Mouse (Mus musculus): ENCODE measurements around the gene Rrm2. TPM values are rescaled to one million over a fixed set of nuclear protein-coding genes. Genes with fewer than 3 reads are reported as not detected.

Rrm2 gene
- total and polyA plus RNA-seq, 3 experiments = 88.2 to 158 (median 127) TPM

DNA sequence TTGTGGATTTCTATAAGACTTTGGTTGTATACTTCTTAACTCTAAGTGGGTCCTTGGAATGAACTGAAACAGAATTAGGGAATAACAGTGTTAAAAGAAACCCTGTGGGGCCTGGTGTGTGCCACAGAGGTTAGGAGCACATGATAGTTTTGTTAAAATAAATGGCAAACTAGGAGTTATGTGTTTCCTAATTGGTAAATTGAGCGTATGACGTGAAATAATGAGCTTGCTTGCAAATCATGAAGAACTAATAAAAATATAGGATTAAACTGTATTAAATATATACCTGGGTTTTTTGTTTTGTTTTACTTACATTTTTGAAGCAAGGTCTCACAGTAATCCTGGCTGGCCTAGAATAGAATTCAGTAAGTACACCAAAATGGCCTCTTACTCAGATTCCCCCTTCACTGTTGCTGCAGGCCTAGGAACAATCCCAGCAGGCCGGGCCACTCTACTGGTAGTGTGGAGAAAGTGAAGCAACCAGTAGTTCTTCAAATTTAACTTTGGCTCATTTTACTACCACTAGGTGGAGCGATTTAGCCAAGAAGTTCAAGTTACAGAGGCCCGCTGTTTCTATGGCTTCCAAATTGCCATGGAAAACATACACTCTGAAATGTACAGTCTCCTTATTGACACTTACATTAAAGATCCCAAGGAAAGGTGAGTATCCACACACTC is 1.9 kb downstream of the Rrm2 start:
- peaks cover 3 to 25% of the 10 kb centered on the region in 2 experiments for H3K36me3 ChIP-seq (ENCODE audit: control insufficient read depth in 1 of 2, insufficient read depth in 2 of 2, low read length in 2 of 2)
- H3K9ac ChIP-seq (ENCODE audit: control insufficient read depth, low read depth, low read length, poor library complexity, severe bottlenecking) = peak overlapping the region; percentile 98
- H3K4me3 ChIP-seq (ENCODE audit: control insufficient read depth in 1 of 2, insufficient read depth in 1 of 2, low read depth in 2 of 2, low read length in 2 of 2) = peak overlapping the region; percentile 34 to 57; a peak in 3 of 4 replicates
- peak; percentile 66 for TF ChIP-seq SMC3 (IDR thresholded peaks at IDR 0.05; ENCODE audit: low read depth, low read length)
- 0 out of 2 replicates have a peak, but pooled peaks have one; percentile 38 for TF ChIP-seq MYC (IDR thresholded peaks at IDR 0.05; ENCODE audit: low read depth, low read length)
- peak; percentile 58 for TF ChIP-seq RAD21 (IDR thresholded peaks at IDR 0.05; ENCODE audit: low read depth, low read length)
- TF ChIP-seq MEF2A (IDR thresholded peaks at IDR 0.05; ENCODE audit: extremely low read depth, insufficient replicate concordance, low read depth, low read length, poor library complexity, severe bottlenecking) = no peak
- no peak for TF ChIP-seq ZNF384 (IDR thresholded peaks at IDR 0.05; ENCODE audit: low read depth, low read length)
- no peak for TF ChIP-seq ETS1 (IDR thresholded peaks at IDR 0.05; ENCODE audit: low read depth, low read length)
- TF ChIP-seq ZC3H11A (IDR thresholded peaks at IDR 0.05; ENCODE audit: low read depth, low read length) = peak; percentile 35; the same call in 1 of the 2 replicates
- peak; percentile 13 to 82 (median 66); a peak in 4 of 6 replicates for TF ChIP-seq CTCF (IDR thresholded peaks at IDR 0.05 in 2 of 3, conservative IDR thresholded peaks at IDR 0.05 in 1 of 3; ENCODE audit: control insufficient read depth in 1 of 3, insufficient read depth in 1 of 3, low read depth in 2 of 3, low read length in 3 of 3, poor library complexity in 1 of 3, severe bottlenecking in 1 of 3)
- TF ChIP-seq MXI1 (IDR thresholded peaks at IDR 0.05; ENCODE audit: low read depth, low read length) = 0 out of 2 replicates have a peak, but pooled peaks have one; percentile 28
- peak; percentile 66; the same call in 1 of the 2 replicates for TF ChIP-seq SIN3A (IDR thresholded peaks at IDR 0.05; ENCODE audit: low read length)
- 0 out of 2 replicates have a peak, but pooled peaks have one; percentile 38 for TF ChIP-seq TBP (IDR thresholded peaks at IDR 0.05; ENCODE audit: low read depth, low read length)
- H3K27me3 ChIP-seq (ENCODE audit: control insufficient read depth in 1 of 2, insufficient read depth in 2 of 2, low read length in 2 of 2) = no peaks in the 10 kb centered on the region
- H3K4me1 ChIP-seq (ENCODE audit: control insufficient read depth in 1 of 2, insufficient read depth in 2 of 2, low read length in 2 of 2) = peaks cover 3 to 22% of the 10 kb centered on the region in 2 experiments
- H3K9me3 ChIP-seq (replicated peaks; ENCODE audit: insufficient read depth, low read length) = no peaks in the 10 kb centered on the region
- H3K27ac ChIP-seq (ENCODE audit: control insufficient read depth, low read depth, low read length) = peak overlapping the region; percentile 87
- DNase-seq (ENCODE audit: low read depth, low spot score) = peak; percentile 93
- H3K79me2 ChIP-seq (ENCODE audit: control insufficient read depth, insufficient read depth, low read length, poor library complexity) = peaks cover 32% of the 10 kb centered on the region

DNA sequence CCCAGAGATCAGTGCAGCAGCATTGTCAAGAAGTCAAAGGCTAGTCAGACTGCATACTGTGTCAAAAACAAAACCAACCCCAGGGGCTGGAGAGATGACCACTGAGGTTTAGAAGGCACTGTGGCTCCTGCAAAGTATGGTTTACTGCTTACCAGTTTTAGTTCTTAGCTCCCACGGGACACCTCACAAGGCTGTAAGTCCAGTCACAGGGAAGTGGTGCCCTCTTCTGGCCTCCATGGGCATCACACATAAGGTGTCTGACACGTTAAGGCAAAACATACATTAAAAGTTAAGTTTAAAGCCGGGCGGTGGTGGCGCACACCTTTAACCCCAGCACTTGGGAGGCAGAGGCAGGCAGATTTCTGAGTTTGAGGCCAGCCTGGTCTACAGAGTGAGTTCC is 2.6 kb downstream of the Rrm2 start:
- H3K36me3 ChIP-seq (ENCODE audit: control insufficient read depth in 1 of 2, insufficient read depth in 2 of 2, low read length in 2 of 2) = peaks cover 3 to 21% of the 10 kb centered on the region in 2 experiments
- H3K9me3 ChIP-seq (replicated peaks; ENCODE audit: insufficient read depth, low read length) = no peaks in the 10 kb centered on the region
- H3K4me3 ChIP-seq (ENCODE audit: control insufficient read depth in 1 of 2, insufficient read depth in 1 of 2, low read depth in 2 of 2, low read length in 2 of 2) = peak overlapping the region; percentile 17 to 34; a peak in 3 of 4 replicates
- H3K27ac ChIP-seq (ENCODE audit: control insufficient read depth, low read depth, low read length) = peak overlapping the region; percentile 18
- no peaks in the 10 kb centered on the region for H3K27me3 ChIP-seq (ENCODE audit: control insufficient read depth in 1 of 2, insufficient read depth in 2 of 2, low read length in 2 of 2)
- peak; percentile 45 for DNase-seq (ENCODE audit: low read depth, low spot score)
- H3K9ac ChIP-seq (ENCODE audit: control insufficient read depth, low read depth, low read length, poor library complexity, severe bottlenecking) = peak overlapping the region; percentile 57
- H3K79me2 ChIP-seq (ENCODE audit: control insufficient read depth, insufficient read depth, low read length, poor library complexity) = peaks cover 32% of the 10 kb centered on the region
- H3K4me1 ChIP-seq (ENCODE audit: control insufficient read depth in 1 of 2, insufficient read depth in 2 of 2, low read length in 2 of 2) = peaks cover 3 to 20% of the 10 kb centered on the region in 2 experiments
- TF ChIP-seq RAD21 (IDR thresholded peaks at IDR 0.05; ENCODE audit: low read depth, low read length) (no peak), SMC3 (IDR thresholded peaks at IDR 0.05; ENCODE audit: low read depth, low read length) (no peak), MXI1 (IDR thresholded peaks at IDR 0.05; ENCODE audit: low read depth, low read length) (no peak; the same call in 1 of the 2 replicates), CTCF (IDR thresholded peaks at IDR 0.05 in 2 of 3, conservative IDR thresholded peaks at IDR 0.05 in 1 of 3; ENCODE audit: control insufficient read depth in 1 of 3, insufficient read depth in 1 of 3, low read depth in 2 of 3, low read length in 3 of 3, poor library complexity in 1 of 3, severe bottlenecking in 1 of 3) (peak in 1 of 3 experiments; percentile 33; a peak in 3 of 6 replicates)
